Mouse (Mus musculus): ENCODE results near the gene Eras. TPM values are rescaled to one million over a fixed set of nuclear protein-coding genes. Genes with fewer than 3 reads are reported as not detected.

Gene Eras
- not detected for total RNA-seq (2023)

DNA sequence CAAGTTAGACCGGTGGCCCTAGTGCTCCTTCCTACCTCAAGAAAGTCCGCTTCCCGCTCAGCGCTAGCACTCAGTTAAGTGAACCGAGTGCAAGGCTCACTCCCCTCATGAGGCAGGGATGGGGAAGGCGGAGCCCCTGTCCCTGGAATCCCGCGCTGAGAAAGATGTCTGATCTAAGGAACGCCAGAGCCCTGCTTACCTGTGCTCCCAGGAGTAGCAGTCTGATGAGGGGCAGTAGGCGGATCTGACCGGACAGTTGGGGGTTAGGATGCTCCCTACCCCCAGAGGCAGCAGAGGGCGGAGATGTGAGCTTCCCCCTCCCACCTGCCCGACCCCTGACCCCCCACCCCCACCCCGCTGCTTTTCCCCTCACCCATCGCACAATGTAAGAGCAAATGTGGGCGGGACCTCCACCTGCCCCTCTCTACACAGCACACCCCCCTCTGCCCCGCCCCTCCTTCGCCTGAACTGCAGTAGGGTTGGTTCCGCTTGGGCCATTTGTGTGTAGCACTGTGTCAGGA, at the start of gene Eras:
Gene Eras (minus strand): TSS at position 338 of the 521 bp plus-strand sequence.

GRCm38 (mm10) chrX:7977892-7978291, 49.5 kb upstream of the Eras start, which contains the start of gene Gata1:
Gata1 (minus strand) TSS chrX:7978071.

GRCm38 (mm10) chrX:7947108-7947899, 18.9 kb upstream of the Eras start, which contains the start of gene Hdac6:
Hdac6 (minus strand) TSS chrX:7947889.

DNA sequence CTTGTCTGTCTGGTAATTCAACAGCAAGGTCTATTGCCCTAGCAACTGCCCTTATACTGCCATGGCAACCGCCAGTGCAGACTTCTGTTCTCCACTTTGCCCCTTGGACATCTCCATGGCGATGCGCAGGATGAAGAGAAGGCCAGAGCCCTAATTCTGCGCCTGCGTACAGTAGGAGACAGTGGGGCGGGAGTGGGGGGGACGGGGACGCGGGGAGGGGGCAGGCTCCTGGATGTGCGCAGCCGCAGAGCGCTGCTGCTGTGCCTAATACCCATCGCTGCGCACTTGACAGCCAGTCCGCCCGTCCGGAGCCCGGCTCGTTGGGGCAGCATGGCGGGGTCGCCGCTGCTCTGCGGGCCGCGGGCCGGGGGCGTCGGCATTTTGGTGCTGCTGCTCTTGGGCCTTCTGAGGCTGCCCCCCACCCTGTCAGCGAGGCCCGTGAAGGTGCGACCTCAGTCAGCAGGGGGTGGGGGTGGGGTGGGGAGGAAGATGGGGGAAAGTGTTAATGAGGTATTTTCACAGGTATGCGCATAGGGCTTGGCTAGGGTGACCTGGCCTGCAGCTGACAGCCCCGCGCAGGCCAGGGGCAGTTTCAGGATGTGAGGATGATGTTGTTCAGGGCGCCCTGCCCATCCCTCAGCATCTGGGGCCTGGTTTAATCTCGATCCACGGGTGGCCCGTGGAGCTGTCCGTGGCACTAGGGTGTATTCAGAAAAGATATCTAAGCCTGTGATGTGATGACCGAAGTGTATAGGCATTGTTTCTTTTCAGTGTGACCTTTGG, 8.6 kb downstream of the Eras start, which contains the start of gene Pcsk1n:
Gene Pcsk1n (plus strand): TSS at position 222 of the 783 bp plus-strand sequence.

GRCm38 (mm10) chrX:7909242-7909641, 19.2 kb downstream of the Eras start, which contains the start of gene Gm10490:
Gm10490 (plus strand) TSS chrX:7909542.

DNA sequence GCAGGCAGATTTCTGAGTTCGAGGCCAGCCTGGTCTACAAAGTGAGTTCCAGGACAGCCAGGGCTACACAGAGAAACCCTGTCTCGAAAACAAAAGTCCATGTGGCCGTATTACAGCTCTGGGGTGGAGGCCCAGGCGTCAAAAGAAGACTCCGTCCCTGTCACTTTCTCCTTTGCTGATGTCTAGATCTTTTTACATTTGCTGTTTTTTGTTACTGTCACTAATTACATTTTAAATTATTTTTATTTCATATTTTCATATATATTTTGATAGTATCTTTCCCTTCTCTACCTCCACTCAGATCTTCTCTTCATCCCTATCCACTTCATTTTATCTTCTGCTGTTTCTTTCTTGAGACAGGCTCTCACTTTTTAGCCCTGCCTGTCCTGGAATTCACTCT, 20.7 kb downstream of the Eras start, which contains the start of gene Gm10491:
Gene Gm10491 (minus strand): TSS at position 101 of the 400 bp plus-strand sequence.

GRCm38 (mm10) chrX:7898880-7899874, 29.2 kb downstream of the Eras start, which contains the start of the genes Pqbp1 and Timm17b:
Pqbp1 (minus strand) TSS chrX:7899269.
Timm17b (plus strand) TSS chrX:7899357.

DNA sequence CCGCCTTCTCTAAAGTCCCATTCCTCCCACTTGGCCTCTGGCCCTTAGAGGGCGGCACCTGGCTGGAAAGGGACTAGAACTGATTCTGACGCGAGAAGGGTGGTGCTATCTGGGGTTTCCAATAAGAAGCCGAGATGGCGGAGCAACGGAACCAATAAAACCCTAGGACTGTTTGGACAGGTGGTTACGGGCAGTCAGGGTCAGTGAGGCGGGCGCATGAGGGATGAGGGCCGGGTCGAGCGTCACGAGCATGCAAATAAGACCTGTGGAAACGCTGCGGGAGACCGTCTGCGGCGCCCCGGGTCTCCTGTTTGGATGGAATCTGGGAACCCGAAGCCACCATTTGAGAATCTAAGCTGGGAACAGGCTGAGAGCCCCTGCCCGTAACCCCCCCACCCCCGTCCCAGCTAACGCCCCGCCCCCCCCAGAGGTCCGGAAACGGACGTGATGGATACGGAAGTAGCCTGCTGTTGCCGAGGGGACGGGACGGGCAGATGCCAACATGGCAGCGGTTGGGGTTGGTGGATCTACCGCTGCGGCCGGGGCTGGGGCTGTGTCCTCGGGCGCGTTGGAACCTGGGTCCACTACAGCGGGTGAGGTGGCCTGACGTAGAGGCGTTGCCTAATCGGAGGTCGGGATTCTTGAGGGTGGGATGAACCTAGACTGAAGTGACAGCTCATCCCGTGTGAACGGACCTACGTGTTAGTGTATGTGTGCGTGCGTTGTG, 44.4 kb downstream of the Eras start, which contains the start of gene Slc35a2:
Gene Slc35a2 (plus strand): TSS at position 188 of the 727 bp plus-strand sequence.

GRCm38 (mm10) chrX:7878007-7878419, 50.4 kb downstream of the Eras start, which contains the start of gene Pim2:
Pim2 (plus strand) TSS chrX:7878262.

Other genes starting within 250 kb of the Eras start
- gene Magix, start 247.4 kb downstream of the Eras start, total RNA-seq (2023), result not detected
- gene Gpkow, start 231.5 kb downstream of the Eras start, total RNA-seq (2023), result 10 to 100 TPM; 46.6 to 47.9 TPM
- gene Wdr45, start 214.3 kb downstream of the Eras start, total RNA-seq (2023), result 100 to 1,000 TPM in 1 of 2 experiments, 10 to 100 TPM in 1; 96.7 to 116 TPM
- not detected for gene Gm45208, start 206.4 kb downstream of the Eras start, total RNA-seq (2023)
- 10 to 100 TPM; 18.8 to 20.1 TPM for gene Praf2, start 200.2 kb downstream of the Eras start, total RNA-seq (2023)
- gene Ccdc120, start 177.7 kb downstream of the Eras start, total RNA-seq (2023), result not detected
- 10 to 100 TPM; 20.3 to 30.5 TPM for gene Tfe3, start 166.0 kb downstream of the Eras start, total RNA-seq (2023)
- gene Gripap1, start 138.8 kb downstream of the Eras start, total RNA-seq (2023), result 100 to 1,000 TPM; 164 to 170 TPM
- gene Kcnd1, start 106.3 kb downstream of the Eras start, total RNA-seq (2023), result 1 to 10 TPM; 1.4 to 2.0 TPM
- gene Otud5, start 87.2 kb downstream of the Eras start, total RNA-seq (2023), result 100 to 1,000 TPM; 176 to 193 TPM
- gene Pim2, start 50.3 kb downstream of the Eras start, total RNA-seq (2023), result 100 to 1,000 TPM in 1 of 2 experiments, 10 to 100 TPM in 1; 97.4 to 107 TPM
- 10 to 100 TPM; 28.5 to 36.5 TPM for gene Slc35a2, start 44.6 kb downstream of the Eras start, total RNA-seq (2023)
- gene Pqbp1, start 29.3 kb downstream of the Eras start, total RNA-seq (2023), result 10 to 100 TPM; 71.1 to 77.5 TPM
- gene Timm17b, start 29.2 kb downstream of the Eras start, total RNA-seq (2023), result 10 to 100 TPM; 38.6 to 42.4 TPM
- not detected for gene Gm10491, start 20.8 kb downstream of the Eras start, total RNA-seq (2023)
- not detected for gene Gm10490, start 19.1 kb downstream of the Eras start, total RNA-seq (2023)
- not detected for gene Pcsk1n, start 8.8 kb downstream of the Eras start, total RNA-seq (2023)
- 10 to 100 TPM; 12.3 to 13.2 TPM for gene Hdac6, start 19.3 kb upstream of the Eras start, total RNA-seq (2023)
- gene Gata1, start 49.5 kb upstream of the Eras start, total RNA-seq (2023), result 1 to 10 TPM; 3.8 to 6.8 TPM
- gene Glod5, start 89.9 kb upstream of the Eras start, total RNA-seq (2023), result under 1 TPM in 1 of 2 experiments, not detected in 1; 0.90 TPM
- gene Suv39h1, start 146.2 kb upstream of the Eras start, total RNA-seq (2023), result 10 to 100 TPM; 30.9 to 31.8 TPM
- gene Was, start 161.9 kb upstream of the Eras start, total RNA-seq (2023), result 100 to 1,000 TPM; 107 to 119 TPM
- 10 to 100 TPM; 41.5 to 51.4 TPM for gene Wdr13, start 204.3 kb upstream of the Eras start, total RNA-seq (2023)
- gene Rbm3, start 217.3 kb upstream of the Eras start, total RNA-seq (2023), result 100 to 1,000 TPM; 416 to 518 TPM
- gene Tbc1d25, start 247.6 kb upstream of the Eras start, total RNA-seq (2023), result 10 to 100 TPM; 15.6 to 17.1 TPM

All from T-cell, adult 66 days (primary cell).